ENCODE assay signal across 16 mouse cellular contexts in genomic region chr1:128400926-128401325, GRCm38 (mm10). TPM values are rescaled to one million over a fixed set of nuclear protein-coding genes. Genes with fewer than 3 reads are reported as not detected.
A peak's percentile ranks its signal among the peaks of the same experiment; 100 is the strongest.
DNase-seq lines count a peak whose midpoint lies in the region; ATAC-seq lines count a peak whose summit lies in the region.
"Had no signal": no experiment of that assay in that cellular context is flagged by ENCODE, and none has a peak within 500 bp of the region (broad histone marks: within the 10 kb centered on the region; RNA-seq: fewer than 3 reads in every experiment).

No protein-coding gene starts in this region.

- no peak overlapping the region for H3K4me2 ChIP-seq in neural tube, embryonic 11.5 days (ENCODE audit: low read depth)
- H3K4me2 ChIP-seq in neural tube, embryonic 15.5 days = no peak overlapping the region
- no peak overlapping the region for H3K4me2 ChIP-seq in forebrain, embryonic 16.5 days (ENCODE audit: low read length)
- no peak overlapping the region for H3K4me2 ChIP-seq in midbrain, embryonic 15.5 days
- no peak overlapping the region for H3K4me2 ChIP-seq in kidney, embryonic 15.5 days
- H3K4me2 ChIP-seq: embryonic facial prominence, embryonic 12.5 days; heart, embryonic 15.5 days had no signal

- H3K4me1 ChIP-seq in neural tube, embryonic 11.5 days (ENCODE audit: control insufficient read depth, insufficient read depth, low read length) = peaks cover 4% of the 10 kb centered on the region; the same call in 1 of the 2 replicates
- H3K4me1 ChIP-seq in neural tube, embryonic 15.5 days = 0 out of 2 replicates have a peak, but pooled peaks cover 2% of the 10 kb centered on the region
- peaks cover 19% of the 10 kb centered on the region for H3K4me1 ChIP-seq in forebrain, embryonic 16.5 days (replicated peaks; ENCODE audit: control insufficient read depth, insufficient read depth, low read length)
- H3K4me1 ChIP-seq in midbrain, embryonic 15.5 days = peaks cover 3% of the 10 kb centered on the region; the same call in 1 of the 2 replicates
- 0 out of 2 replicates have a peak, but pooled peaks cover 2% of the 10 kb centered on the region for H3K4me1 ChIP-seq in kidney, embryonic 15.5 days
- H3K4me1 ChIP-seq: embryonic facial prominence, embryonic 12.5 days; heart, embryonic 15.5 days had no signal

- no peaks in the 10 kb centered on the region for H3K9me3 ChIP-seq in neural tube, embryonic 11.5 days (ENCODE audit: control insufficient read depth, low read length)
- H3K9me3 ChIP-seq in neural tube, embryonic 15.5 days (replicated peaks) = no peaks in the 10 kb centered on the region
- no peaks in the 10 kb centered on the region for H3K9me3 ChIP-seq in forebrain, embryonic 16.5 days (ENCODE audit: control insufficient read depth, low read length)
- H3K9me3 ChIP-seq in midbrain, embryonic 15.5 days = no peaks in the 10 kb centered on the region
- H3K9me3 ChIP-seq in kidney, embryonic 15.5 days (replicated peaks) = no peaks in the 10 kb centered on the region
- H3K9me3 ChIP-seq: embryonic facial prominence, embryonic 12.5 days; heart, embryonic 15.5 days had no signal

- no peak for DNase-seq in neural tube, embryonic 11.5 days (ENCODE audit: low spot score)
- peak; percentile 56 for DNase-seq in ZHBTc4 (ENCODE audit: low read depth, low spot score)
- no peak for DNase-seq in layer of hippocampus, adult 8-10 months (ENCODE audit: low spot score in 2 of 2)
- DNase-seq: adrenal gland, adult 2 months; cerebellum, adult 9-11 months; layer of hippocampus, adult 9-11 months; left cerebral cortex, postnatal 4 days had no signal

- WGBS in neural tube, embryonic 11.5 days = 16% methylated on average over 2 of the region's 2 CpGs
- 5% methylated on average over 2 of the region's 2 CpGs for WGBS in neural tube, embryonic 15.5 days
- WGBS in forebrain, embryonic 16.5 days = 11% methylated on average over 2 of the region's 2 CpGs
- 18% methylated on average over 2 of the region's 2 CpGs for WGBS in midbrain, embryonic 15.5 days
- WGBS in kidney, embryonic 15.5 days = 41% methylated on average over 2 of the region's 2 CpGs

- peak overlapping the region; percentile 11; the same call in 1 of the 2 replicates for H3K27ac ChIP-seq in neural tube, embryonic 11.5 days (ENCODE audit: low read depth, low read length)
- no peak overlapping the region for H3K27ac ChIP-seq in neural tube, embryonic 15.5 days (replicated peaks)
- peak overlapping the region; percentile 49 for H3K27ac ChIP-seq in forebrain, embryonic 16.5 days (ENCODE audit: low read length)
- H3K27ac ChIP-seq in midbrain, embryonic 15.5 days = peak overlapping the region; percentile 32; the same call in 1 of the 2 replicates
- H3K27ac ChIP-seq in kidney, embryonic 15.5 days = no peak overlapping the region
- H3K27ac ChIP-seq: embryonic facial prominence, embryonic 12.5 days; heart, embryonic 15.5 days; liver, embryonic 14.5 days had no signal

- no peaks in the 10 kb centered on the region for H3K27me3 ChIP-seq in neural tube, embryonic 11.5 days (ENCODE audit: control insufficient read depth, insufficient read depth, low read length)
- no peaks in the 10 kb centered on the region for H3K27me3 ChIP-seq in neural tube, embryonic 15.5 days (replicated peaks)
- no peaks in the 10 kb centered on the region for H3K27me3 ChIP-seq in forebrain, embryonic 16.5 days (replicated peaks; ENCODE audit: control insufficient read depth, insufficient read depth, low read length)
- no peaks in the 10 kb centered on the region for H3K27me3 ChIP-seq in midbrain, embryonic 15.5 days (replicated peaks)
- no peaks in the 10 kb centered on the region for H3K27me3 ChIP-seq in kidney, embryonic 15.5 days
- H3K27me3 ChIP-seq: embryonic facial prominence, embryonic 12.5 days; heart, embryonic 15.5 days; Patski had no signal

- no peak for ATAC-seq in neural tube, embryonic 11.5 days (ENCODE audit: insufficient read depth, low FRiP score, low TSS enrichment)
- ATAC-seq in neural tube, embryonic 15.5 days (ENCODE audit: low FRiP score) = no peak
- ATAC-seq in forebrain, embryonic 16.5 days = no peak
- ATAC-seq in midbrain, embryonic 15.5 days (replicated peaks) = no peak
- no peak for ATAC-seq in kidney, embryonic 15.5 days (replicated peaks; ENCODE audit: low FRiP score)
- ATAC-seq: inflammation-experienced regulatory T-cells, adult 6 months; Patski had no signal

- H3K4me3 ChIP-seq in neural tube, embryonic 11.5 days (ENCODE audit: low read depth, low read length) = no peak overlapping the region
- no peak overlapping the region for H3K4me3 ChIP-seq in neural tube, embryonic 15.5 days (replicated peaks)
- no peak overlapping the region for H3K4me3 ChIP-seq in forebrain, embryonic 16.5 days (replicated peaks; ENCODE audit: low read length)
- H3K4me3 ChIP-seq in midbrain, embryonic 15.5 days = no peak overlapping the region
- no peak overlapping the region for H3K4me3 ChIP-seq in kidney, embryonic 15.5 days (replicated peaks)
- H3K4me3 ChIP-seq: embryonic facial prominence, embryonic 12.5 days; heart, embryonic 15.5 days had no signal

- H3K36me3 ChIP-seq in neural tube, embryonic 11.5 days (ENCODE audit: control insufficient read depth, insufficient read depth, low read length) = no peaks in the 10 kb centered on the region
- peaks cover 6% of the 10 kb centered on the region; the same call in 1 of the 2 replicates for H3K36me3 ChIP-seq in neural tube, embryonic 15.5 days
- no peaks in the 10 kb centered on the region; the same call in 1 of the 2 replicates for H3K36me3 ChIP-seq in forebrain, embryonic 16.5 days (ENCODE audit: control insufficient read depth, insufficient read depth)
- H3K36me3 ChIP-seq in midbrain, embryonic 15.5 days (replicated peaks) = no peaks in the 10 kb centered on the region
- peaks cover 64% of the 10 kb centered on the region for H3K36me3 ChIP-seq in kidney, embryonic 15.5 days

- no peak overlapping the region for H3K9ac ChIP-seq in neural tube, embryonic 11.5 days (ENCODE audit: low read length)
- no peak overlapping the region for H3K9ac ChIP-seq in neural tube, embryonic 15.5 days (replicated peaks)
- H3K9ac ChIP-seq in forebrain, embryonic 16.5 days (replicated peaks; ENCODE audit: low read depth, low read length) = no peak overlapping the region
- no peak overlapping the region for H3K9ac ChIP-seq in midbrain, embryonic 15.5 days
- no peak overlapping the region for H3K9ac ChIP-seq in kidney, embryonic 15.5 days
- H3K9ac ChIP-seq: embryonic facial prominence, embryonic 12.5 days; heart, embryonic 15.5 days; liver, embryonic 14.5 days had no signal

RNA-seq across cellular contexts. Expression of gene Dars, which starts 16.2 kb away (rescaled TPM):
- polyA plus RNA-seq in neural tube, embryonic 11.5 days (2014; fragmentation: Nextera tagmentation; extraction: Ambion mirVana) = 127 and 133 TPM in 2 replicates
- 132 and 154 TPM in 2 replicates for polyA plus RNA-seq in neural tube, embryonic 15.5 days (2015; fragmentation: Nextera tagmentation; extraction: Ambion mirVana)
- 136 and 159 TPM in 2 replicates for polyA plus RNA-seq in forebrain, embryonic 16.5 days (2015; fragmentation: Nextera tagmentation; extraction: Ambion mirVana)
- polyA plus RNA-seq in midbrain, embryonic 15.5 days (2015; fragmentation: Nextera tagmentation; extraction: Ambion mirVana) = 105 and 106 TPM in 2 replicates
- 10 to 100 TPM; 67.1 to 69.8 (median 68.3) TPM for total RNA-seq in layer of hippocampus, adult 8-10 months (2022)
- 169 and 178 TPM in 2 replicates for polyA plus RNA-seq in kidney, embryonic 15.5 days (2015; fragmentation: Nextera tagmentation; extraction: Ambion mirVana)

RNA-seq across cellular contexts. Expression of gene Mcm6, which starts 41.5 kb away (rescaled TPM):
- polyA plus RNA-seq in neural tube, embryonic 11.5 days (2014; fragmentation: Nextera tagmentation; extraction: Ambion mirVana) = 292 and 301 TPM in 2 replicates
- 52.3 and 111 TPM in 2 replicates for polyA plus RNA-seq in neural tube, embryonic 15.5 days (2015; fragmentation: Nextera tagmentation; extraction: Ambion mirVana)
- polyA plus RNA-seq in forebrain, embryonic 16.5 days (2015; fragmentation: Nextera tagmentation; extraction: Ambion mirVana) = 95.3 and 113 TPM in 2 replicates
- 52.6 and 59.2 TPM in 2 replicates for polyA plus RNA-seq in midbrain, embryonic 15.5 days (2015; fragmentation: Nextera tagmentation; extraction: Ambion mirVana)
- total RNA-seq in layer of hippocampus, adult 8-10 months (2022) = 10 to 100 TPM; 12.2 to 17.8 (median 14.1) TPM
- 253 and 265 TPM in 2 replicates for polyA plus RNA-seq in kidney, embryonic 15.5 days (2015; fragmentation: Nextera tagmentation; extraction: Ambion mirVana)

Comparison
In these comparisons a context has a peak if more than half of its experiments do, and no peak if none do; other contexts are left out.
1. H3K27ac ChIP-seq: peak in neural tube, embryonic 11.5 days (single experiment), forebrain, embryonic 16.5 days (single experiment) and midbrain, embryonic 15.5 days (single experiment); none in neural tube, embryonic 15.5 days (single experiment) and kidney, embryonic 15.5 days (single experiment).